Mouse (Mus musculus) lung, postnatal 14 days (tissue): ENCODE data around the gene Smad1.

Experiments
- DNase-seq: peaks from one replicate; pipeline ENCODE4 v3.0.0; 2021

The Smad1 gene

DNA sequence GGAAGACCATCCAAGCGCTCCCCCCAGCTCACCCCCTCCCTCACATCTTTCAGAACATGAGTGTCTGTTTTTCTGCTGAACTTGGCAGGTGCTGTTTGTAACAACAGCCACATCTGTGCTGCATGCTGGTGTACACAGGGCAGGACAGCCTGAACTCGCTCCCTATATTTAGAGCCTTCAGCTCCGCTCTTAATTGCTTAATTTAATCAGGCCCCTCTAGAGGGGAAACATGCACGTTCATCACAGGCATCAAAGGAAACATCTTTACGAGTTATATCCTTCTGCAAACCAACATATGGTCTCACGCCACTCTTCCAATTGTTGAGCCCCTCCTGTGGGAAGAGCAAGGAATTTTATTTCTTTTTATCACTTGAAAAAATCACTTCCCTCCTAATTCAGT lies 17.5 kb downstream of the Smad1 start:
- DNase-seq, result no peak

DNA sequence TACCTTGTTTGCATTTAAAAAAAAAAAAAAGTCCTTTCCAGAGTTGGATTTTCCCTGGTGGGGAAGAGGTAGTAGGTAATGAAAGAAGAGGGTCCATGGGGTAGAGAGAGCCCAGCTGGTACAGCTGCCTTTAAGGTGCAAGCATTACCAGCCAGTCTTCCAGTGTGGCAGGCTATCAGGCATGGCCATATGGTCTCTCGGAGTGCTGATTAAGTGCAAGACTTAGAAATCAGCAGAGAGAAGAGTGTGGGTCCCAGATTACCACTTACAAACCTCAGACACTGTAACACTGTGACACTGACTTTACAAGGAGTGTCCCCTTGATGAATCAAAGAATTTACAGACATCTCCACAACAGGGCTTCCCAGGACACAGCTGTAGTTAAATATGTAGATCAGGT lies 18.9 kb downstream of the Smad1 start:
- no peak for DNase-seq

DNA sequence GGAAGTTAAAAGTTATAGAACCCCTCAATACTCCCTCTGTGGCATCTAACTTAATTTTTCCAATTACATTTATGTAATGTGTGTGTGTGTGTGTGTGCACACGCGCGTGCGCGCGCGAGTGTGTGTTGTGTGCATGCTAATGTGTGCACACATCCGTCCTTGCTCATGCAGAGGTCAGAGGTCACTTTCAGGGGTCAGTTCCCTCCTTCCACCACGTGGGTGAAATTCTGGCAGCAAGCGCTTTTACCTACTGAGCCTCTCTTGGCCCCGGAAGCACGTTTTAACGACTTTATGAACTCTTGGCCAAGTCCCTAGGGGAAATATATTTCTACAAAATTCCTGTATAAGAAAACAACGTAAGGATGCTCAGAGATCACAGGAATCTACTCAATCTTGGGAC lies 19.3 kb downstream of the Smad1 start:
- DNase-seq, result no peak

DNA sequence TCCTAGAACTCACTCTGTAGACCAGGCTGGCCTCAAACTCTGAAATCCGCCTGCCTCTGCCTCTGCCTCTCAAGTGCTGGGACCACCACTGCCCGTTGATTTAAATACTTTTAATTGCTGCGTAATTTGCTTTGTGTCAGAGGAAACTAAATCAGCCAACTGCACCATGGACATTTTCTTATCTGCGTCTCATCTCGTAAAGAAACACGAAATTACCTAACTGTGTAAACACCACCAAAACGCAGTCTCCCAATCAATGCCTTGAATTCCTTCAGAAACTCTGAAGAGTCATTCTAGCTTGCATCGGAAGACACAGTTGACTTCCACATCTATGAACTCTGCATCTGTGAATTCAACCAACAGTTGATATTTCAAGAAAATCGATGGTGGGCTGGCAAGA lies 22.7 kb downstream of the Smad1 start:
- no peak for DNase-seq

DNA sequence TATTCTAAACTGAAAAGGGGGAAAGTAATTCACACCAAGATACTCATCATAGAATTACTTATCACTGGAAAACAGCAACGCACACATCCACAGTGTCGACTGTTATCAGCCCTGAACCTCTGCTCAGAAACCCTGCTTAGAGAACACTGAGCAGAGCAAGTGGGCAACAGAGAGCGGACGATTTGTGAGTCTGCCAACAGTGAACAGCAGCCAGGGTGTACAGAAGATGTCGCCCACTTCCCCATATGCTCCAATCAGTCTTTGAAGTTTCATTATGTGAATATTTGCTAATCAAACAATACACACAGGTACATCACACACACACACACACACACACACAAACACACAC lies 23.6 kb downstream of the Smad1 start:
- DNase-seq, result no peak

DNA sequence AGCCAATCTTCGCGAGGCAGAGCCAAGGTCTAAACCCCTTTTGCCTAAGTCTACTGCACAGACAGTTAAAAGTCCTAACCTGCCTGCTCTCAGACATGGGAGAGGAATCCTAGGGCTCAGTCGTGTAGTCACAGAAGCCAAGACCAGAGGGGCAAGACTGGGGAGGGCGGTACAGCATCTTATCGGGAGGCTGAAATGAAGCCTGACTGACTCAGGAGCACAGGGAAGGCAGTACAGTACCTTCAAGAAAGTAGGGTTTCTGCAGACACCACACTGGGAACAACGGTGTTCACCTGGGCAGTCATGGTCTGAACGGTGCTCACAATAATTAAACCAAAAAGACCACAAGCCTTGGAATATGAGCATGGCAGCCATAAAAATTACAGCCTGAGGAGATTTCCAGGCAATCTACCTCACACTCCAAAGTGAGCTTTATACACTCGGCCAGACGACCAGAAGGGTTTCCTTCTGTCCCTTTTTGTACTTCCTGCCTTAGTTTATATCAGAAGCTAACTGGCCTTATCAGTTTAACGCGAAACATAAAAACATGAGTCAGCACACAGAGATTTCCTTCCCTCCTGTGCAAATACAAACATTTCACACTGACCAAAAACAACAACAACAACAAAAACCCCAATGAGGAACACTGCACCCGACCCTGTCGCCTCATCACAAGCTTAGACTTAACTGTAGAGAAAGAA lies 24.1 kb downstream of the Smad1 start:
- no peak for DNase-seq

DNA sequence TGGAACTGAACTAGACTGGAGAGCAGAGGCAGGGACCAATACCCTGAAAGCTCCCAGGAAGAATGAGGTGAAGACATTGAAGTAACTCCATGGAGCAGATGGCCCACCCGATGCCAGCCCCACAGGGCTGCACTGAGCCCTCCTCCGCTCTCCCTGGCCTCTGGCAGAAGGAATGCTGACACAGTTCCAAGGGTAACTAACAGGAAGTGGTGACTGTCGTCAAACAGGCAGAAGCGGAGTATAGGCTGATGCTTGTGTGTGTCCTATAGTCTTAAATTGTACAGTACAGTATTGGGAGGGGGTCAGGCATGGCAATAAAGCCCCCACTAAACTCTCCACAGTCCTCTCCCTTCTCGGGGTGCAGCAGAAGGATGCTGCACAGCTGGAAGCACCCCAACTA lies 24.9 kb downstream of the Smad1 start:
- no peak for DNase-seq

DNA sequence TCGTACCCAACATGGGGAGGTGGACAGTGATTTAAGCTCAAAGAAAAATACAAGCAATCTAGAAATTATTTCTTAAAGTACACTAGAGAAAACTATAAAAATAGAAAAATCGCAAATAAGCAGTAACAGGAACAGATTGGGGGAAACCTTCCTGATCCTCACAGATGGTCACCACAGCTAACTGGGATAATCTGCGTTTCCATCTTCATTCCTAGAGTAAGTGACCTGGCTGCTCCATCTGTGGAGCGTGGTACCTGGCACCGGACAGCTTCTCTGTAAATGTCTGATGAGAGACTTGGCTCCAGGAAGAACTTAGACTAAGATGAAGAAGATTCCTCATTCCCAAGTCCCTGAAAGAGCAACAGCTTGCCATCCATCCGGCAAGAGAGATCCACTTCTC lies 25.8 kb downstream of the Smad1 start:
- DNase-seq, result no peak

DNA sequence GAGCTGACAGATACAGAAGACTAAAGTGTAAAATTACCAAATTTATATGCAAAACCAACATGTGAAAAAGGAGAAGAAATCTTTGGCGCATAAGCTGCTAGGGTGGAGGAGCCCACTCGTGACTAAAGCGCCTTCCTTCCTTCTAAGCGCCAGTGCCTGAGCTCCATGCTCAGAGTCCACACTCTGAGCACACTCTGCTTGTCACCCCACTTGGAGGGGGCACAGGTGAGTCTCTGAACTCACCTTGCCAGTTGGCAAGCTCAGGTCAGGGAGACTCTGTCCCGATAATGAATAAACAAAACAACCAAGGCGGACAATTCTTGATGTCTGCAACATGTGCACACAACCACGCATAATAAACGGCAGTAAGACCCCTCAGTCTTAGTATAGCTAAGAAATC lies 26.4 kb downstream of the Smad1 start:
- no peak for DNase-seq

DNA sequence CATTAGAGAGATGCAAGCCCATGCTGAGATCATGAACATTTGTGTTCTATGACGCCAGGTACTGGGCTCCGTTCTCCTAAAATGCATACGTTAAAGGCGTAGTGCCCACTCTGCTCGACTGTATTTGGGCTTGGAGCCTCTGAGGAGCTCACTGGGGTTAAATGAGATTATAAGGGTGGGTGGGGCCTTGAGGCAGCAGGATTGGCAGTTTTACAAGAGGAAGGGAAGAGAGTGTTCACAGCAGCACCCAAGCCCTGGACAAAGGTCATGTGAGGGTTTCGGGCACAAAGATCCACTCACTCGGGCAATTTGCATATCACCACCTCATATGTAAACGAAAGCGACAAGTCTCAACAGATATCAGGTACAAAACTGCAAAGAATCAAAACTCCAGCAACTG lies 26.8 kb downstream of the Smad1 start:
- DNase-seq, result no peak

DNA sequence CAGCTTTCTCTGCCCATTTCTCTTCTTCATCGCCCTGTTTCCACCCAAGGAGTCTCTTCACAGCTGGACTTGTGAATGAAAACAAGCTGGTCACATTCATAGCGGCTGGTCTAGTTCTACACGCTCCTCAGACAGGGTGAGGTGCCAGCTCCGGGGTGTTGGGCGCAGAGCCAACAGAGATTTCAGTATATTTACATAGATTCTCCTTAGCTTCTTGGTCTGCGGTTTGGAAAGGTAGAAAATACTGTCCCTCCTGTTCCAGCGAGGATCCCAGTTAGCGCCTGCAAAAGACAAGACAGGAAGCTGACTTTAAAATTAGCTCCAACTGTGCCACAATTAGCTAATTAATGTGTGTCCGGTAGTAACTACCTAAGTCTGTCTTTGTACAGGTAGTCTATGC lies 27.2 kb downstream of the Smad1 start:
- no peak for DNase-seq

DNA sequence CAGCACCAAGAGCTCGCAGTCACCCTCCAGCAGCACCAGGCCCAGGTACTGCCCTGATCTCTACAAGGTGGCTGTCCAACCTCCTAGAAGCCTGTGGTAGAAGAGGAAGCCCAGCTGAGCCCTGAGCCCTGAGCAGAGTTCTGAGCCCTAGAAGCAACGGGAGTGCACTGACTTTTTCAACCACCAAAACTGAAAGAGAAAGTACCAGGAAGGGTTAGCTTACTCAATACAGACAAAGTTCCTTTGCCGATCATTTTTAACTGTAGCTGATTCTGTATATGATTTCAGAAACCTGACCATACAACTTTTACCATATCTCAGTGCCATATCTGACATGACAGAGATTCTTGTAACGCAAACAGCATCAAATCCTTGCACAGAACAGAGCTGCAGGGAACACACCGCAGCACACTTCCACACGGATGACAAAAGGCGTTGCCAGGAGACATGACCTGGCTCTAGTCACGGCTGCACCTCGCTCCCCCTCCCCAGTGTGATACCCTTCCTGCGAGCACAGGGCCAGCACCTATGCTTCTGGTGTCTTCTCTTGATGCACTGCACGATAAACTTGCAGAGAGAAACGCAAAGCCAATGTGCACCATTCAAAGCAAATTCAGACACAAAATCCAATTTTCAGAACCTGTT lies 28.6 kb downstream of the Smad1 start:
- DNase-seq, result no peak

DNA sequence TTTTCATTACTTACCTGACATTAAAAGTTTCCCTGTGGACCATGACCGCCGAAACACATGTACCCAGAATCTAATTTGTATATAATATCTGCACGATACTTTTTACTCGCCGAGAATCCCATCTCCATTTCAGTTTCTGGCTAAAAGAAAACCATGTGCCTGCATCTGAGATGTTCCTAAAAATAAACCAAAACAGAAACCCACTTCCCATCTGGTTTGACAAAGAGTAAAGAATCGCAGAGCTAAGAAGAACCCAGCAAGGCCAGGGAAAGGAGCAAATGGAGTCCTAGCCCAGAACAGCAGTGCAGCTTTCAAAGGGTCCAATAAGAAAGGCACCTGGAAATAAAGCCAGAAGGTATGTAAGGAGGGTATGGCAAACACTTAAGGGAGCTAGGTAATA lies 30.2 kb downstream of the Smad1 start:
- no peak for DNase-seq

DNA sequence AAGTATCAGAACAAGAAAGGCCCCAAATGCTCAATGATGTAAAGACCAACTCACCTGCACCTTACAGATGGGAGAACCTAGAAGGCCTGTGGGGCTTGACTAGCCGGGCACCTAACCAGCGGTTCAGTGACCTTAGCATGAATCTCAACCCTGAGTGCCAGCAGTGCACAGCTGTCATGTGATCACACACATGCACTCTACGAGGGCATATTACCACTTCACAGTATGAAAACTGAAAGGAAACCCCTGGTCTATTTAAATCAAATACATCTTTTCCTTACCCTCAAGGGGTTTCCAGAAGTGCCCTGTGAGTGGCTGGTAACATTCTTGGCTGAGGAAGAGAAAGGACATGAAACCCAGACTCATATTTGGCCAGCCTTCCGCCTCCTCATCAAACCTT lies 31.4 kb downstream of the Smad1 start:
- DNase-seq, result no peak

DNA sequence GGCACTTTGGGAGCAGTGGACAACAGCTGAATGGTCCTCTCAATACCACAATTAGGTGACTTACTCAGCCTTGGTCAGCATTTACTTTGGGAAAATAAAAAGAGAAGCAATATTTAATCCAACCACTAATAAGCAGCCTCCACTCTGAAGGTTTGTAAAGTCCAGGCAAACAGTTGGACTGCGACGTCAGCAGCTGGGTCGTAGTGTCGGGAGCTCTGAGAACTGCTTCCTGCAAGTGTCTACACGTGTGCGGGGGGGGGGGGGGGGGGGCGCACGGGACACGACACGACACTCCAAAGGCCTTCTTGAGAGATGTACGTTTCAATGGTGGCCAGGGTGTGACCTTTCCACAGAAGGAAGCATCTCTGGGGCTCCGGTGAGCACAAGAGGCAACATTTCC lies 32.0 kb downstream of the Smad1 start:
- DNase-seq, result no peak

DNA sequence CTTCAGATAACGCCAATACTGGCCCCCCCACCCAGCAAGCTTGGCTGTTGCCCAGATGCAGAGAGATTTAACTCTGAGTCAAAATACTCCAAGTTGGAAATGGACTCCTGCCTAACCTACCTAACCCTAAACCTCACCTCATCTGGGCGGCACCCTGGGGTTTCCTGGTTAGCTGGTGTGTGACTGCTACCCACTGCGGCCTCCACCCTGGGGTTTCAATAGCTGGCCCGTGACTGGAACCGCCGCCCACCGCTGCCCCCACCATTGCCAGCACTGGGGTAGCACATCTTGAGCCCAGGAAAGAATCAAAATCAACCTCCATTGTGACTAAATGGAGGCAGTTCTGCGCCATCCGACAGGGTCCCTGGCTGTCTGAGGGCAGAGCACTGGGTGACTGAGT lies 33.1 kb downstream of the Smad1 start:
- no peak for DNase-seq

DNA sequence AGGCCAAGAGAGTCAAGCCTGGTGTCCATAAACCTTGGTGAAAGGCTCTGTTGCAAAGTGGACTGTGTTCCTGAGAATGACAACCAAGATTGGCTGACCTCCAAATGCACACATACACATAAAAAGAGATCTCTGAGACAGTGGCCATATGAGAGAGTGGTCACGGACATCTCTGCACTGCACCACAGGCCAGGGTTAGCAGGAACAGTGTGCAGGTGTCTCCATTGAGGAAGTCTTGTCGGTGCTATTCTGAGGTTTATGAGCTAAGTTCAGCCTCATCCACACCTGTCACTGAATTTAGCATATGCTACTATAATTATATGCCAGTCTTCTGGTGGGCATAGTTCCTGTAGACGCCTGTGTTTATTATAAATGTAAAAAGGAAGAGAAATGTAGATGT lies 33.6 kb downstream of the Smad1 start:
- DNase-seq, result no peak

DNA sequence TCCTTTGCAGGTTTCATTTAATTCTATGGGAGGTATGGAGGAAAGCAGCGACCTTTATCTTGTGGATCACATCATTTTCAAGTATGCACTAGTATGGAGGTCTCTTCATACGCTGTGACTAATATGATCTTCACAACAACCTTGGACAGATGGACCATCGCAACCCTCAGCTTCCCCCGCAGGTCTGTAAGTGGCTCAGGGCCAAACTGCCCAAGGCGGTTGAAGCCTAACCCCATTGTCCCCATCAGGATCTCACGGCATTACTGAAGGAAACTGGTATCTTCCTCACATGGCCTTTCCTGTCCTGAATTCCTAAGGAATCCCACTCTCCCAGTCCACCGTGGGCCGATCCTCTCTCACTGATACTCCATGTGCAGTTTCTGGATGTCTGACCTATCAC lies 34.5 kb downstream of the Smad1 start:
- DNase-seq, result no peak

DNA sequence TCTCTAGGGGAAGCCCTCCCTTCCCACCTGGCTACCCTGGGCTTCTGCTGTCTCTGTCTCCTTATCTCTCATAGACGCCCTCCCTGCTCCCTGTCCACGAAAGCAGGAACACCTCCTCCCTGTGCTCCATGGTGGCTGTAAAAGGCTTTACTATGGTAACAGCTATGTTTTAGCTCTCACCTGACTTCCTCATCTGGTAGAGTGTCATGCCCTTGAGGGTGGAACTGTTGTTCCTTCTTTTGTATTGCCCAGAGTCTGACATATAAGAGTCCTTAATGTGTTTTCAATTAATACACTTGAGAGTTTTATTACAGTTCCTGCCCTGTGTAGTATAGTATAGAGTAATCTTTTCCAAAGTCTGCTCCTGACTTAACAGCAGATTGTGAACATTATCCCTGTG lies 36.9 kb downstream of the Smad1 start:
- no peak for DNase-seq

DNA sequence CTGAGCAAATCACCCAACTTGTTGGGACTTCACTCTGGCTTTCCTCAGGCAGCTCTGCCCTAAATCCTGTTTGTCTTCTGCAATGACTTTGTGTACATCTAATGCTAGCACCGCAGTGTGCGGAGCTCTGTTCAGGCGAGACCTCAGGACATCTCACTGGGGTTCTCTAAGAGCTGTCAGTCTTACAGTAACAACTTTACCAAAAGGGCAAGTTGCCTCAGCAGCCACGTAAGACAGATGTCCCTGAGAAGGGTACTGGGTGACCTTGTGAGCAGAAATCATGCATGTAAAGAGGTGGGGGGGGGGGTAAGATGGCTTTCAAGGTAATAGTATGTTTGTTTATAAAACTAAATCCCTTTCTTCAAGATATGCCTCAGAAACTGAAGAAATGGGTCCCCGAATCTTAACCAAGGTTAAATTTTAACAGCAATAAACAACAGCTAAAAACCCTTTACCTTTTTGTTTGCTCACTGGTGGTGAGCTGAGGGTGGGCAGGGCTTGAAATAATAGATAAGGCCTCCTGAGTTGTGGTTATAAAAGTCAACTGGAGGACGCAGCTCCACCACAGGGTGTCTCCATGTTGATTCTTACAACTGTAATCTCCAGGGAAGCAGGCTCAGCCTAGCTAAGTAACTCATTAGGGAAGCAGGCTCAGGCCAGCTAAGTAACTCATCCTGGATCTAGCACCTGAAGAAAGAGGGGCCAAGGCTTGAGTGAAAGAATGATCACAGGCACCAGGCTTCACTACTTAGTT lies 38.4 kb downstream of the Smad1 start:
- no peak for DNase-seq

DNA sequence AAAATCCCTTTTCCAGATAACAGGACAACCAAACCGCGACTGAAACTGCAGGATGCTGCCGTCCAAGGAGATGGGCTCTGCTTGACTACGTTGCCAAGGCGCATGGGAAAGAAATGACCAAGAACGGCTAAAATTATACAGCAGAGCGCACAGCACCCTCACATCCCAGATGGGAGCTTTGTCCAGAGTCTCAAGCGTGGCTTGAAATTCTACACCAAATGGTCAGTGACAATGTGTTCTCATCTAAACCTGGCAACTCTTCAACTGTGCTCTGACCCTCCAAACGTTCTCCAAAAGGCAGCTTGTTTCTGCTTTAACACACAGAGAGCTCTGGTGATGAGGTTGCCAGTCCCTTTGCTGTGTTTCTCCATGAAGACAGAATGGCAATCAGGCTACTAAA lies 39.0 kb downstream of the Smad1 start:
- DNase-seq, result no peak

DNA sequence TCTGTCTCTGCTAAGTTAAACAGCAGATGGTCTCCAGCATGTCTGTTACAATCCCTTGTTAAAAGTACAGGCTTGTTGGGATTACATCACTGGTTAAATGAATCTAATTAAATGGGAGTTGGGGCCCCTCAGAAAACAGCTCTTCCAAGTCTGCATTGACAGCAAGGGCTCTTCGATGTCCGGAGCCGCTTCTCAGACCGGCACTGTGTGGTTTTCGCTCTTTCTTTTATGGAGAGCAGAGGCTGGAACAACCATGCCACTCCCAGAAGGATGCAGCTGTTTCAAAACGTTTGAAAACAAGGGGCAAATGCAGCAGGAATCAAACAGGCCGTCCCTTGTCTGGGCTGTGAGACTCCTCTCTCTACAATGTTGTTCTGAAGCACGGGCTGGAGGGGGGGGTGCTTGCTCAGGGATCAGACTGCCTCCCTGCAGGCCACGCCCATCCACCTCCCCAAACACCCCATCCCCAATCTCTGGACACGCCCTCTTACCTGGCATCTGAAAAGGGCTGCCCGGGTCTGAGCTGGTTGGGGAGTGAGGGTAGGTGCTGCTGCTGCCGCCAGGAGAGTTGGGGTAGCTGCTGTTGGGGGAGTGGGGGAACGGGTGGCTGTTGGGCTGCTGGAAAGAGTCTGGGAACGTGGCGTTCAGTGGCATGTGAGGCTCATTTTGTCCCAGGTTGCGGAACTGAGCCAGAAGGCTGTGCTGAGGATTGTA lies 43.4 kb downstream of the Smad1 start:
- DNase-seq, result no peak

DNA sequence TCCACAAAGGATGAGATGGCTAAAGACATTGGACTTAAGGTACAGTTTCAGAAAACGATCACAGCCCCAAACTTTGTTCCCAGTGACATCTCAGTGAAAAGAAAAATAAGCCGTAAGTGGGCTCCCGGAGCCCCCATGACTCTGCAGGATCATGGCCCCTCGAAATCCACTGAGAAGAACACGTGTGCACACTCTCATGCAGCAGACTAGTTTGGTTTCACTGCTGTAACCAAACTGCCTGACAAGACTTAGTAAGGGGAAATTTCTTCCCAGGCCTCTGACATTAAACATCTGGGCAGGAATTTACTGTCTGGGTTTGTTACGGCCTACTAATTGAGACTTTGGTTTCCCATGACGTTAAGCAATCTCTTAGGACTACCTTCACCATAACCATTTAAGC lies 45.3 kb downstream of the Smad1 start:
- no peak for DNase-seq

DNA sequence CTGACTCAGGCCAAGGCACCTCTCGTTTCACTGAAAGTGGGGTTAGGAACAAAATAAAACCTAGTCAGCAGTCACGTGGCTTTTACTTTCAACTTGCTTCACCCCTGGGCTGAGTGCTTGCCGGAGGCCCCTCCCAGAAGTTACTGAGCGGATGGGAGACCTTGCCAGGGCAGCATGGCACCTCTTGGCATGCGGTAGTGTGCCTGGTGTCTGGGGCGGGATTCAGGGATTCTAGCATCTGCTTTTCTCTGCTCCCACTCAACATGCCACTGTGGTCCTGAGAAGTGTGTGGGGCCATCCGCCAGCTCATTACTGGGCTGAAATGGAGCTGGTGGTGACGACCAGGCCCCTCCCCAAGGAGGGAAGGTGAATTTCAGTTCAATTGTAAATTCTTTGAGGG lies 47.4 kb downstream of the Smad1 start:
- no peak for DNase-seq
